ENCODE assay signal across 9 mouse cellular contexts in genomic region chr7:70353151-70353550, GRCm38 (mm10). TPM values are rescaled to one million over a fixed set of nuclear protein-coding genes. Genes with fewer than 3 reads are reported as not detected.
DNase-seq lines count a peak whose midpoint lies in the region; ATAC-seq lines count a peak whose summit lies in the region.
"Had no signal": no experiment of that assay in that cellular context is flagged by ENCODE, and none has a peak within 500 bp of the region (broad histone marks: within the 10 kb centered on the region; RNA-seq: fewer than 3 reads in every experiment).

No protein-coding gene starts in this region.

- H3K4me3 ChIP-seq in hindbrain, embryonic 15.5 days = peak overlapping the region; percentile 63
- H3K4me3 ChIP-seq in liver, embryonic 15.5 days (replicated peaks) = no peak overlapping the region

- peaks cover 4% of the 10 kb centered on the region for H3K27me3 ChIP-seq in hindbrain, embryonic 15.5 days
- peaks cover 75% of the 10 kb centered on the region for H3K27me3 ChIP-seq in liver, embryonic 15.5 days

- 13% methylated on average over 4 of the region's 4 CpGs for WGBS in hindbrain, embryonic 15.5 days
- 18% methylated on average over 4 of the region's 4 CpGs for WGBS in liver, embryonic 15.5 days (ENCODE audit: insufficient replicate concordance)

- peak overlapping the region; percentile 40 for H3K9ac ChIP-seq in hindbrain, embryonic 15.5 days
- no peak overlapping the region for H3K9ac ChIP-seq in liver, embryonic 15.5 days

- H3K9me3 ChIP-seq in hindbrain, embryonic 15.5 days = no peaks in the 10 kb centered on the region
- no peaks in the 10 kb centered on the region for H3K9me3 ChIP-seq in liver, embryonic 15.5 days (replicated peaks)

- H3K4me2 ChIP-seq in hindbrain, embryonic 15.5 days = peak overlapping the region; percentile 75
- peak overlapping the region; percentile 20; the same call in 1 of the 2 replicates for H3K4me2 ChIP-seq in liver, embryonic 15.5 days

- no peaks in the 10 kb centered on the region for H3K36me3 ChIP-seq in hindbrain, embryonic 15.5 days
- no peaks in the 10 kb centered on the region for H3K36me3 ChIP-seq in liver, embryonic 15.5 days (replicated peaks)

- DNase-seq in adrenal gland, postnatal 10 days = peak; percentile 35
- no peak for DNase-seq in adrenal gland, postnatal 36 days
- DNase-seq in embryo, embryonic 10.5 days (ENCODE audit: low spot score) = peak; percentile 56
- no peak for DNase-seq in layer of hippocampus, postnatal 14 days (ENCODE audit: low spot score in 2 of 2)
- DNase-seq in spleen, postnatal 10 days (ENCODE audit: low spot score in 2 of 2) = no peak

- peak overlapping the region; percentile 91 for H3K27ac ChIP-seq in hindbrain, embryonic 15.5 days (replicated peaks)
- no peak overlapping the region for H3K27ac ChIP-seq in liver, embryonic 15.5 days (replicated peaks)

- peaks cover 38% of the 10 kb centered on the region for H3K4me1 ChIP-seq in hindbrain, embryonic 15.5 days (replicated peaks)
- peaks cover 9% of the 10 kb centered on the region; the same call in 1 of the 2 replicates for H3K4me1 ChIP-seq in liver, embryonic 15.5 days (replicated peaks)

- ATAC-seq in hindbrain, embryonic 15.5 days (ENCODE audit: low FRiP score, low read depth) = no peak
- no peak for ATAC-seq in liver, embryonic 15.5 days (ENCODE audit: insufficient read depth)
- ATAC-seq in activated CD4-positive, CD25-positive, alpha-beta regulatory T cell, adult 4 months = no peak

RNA-seq across cellular contexts. Expression of gene Nr2f2, which starts 13.4 kb away (rescaled TPM):
- total RNA-seq in adrenal gland, postnatal 10 days (2021) = 10 to 100 TPM; 78.3 to 79.6 TPM
- total RNA-seq in adrenal gland, postnatal 36 days (2021) = 100 to 1,000 TPM in 1 of 2 experiments, 10 to 100 TPM in 1; 99.5 to 128 TPM
- polyA plus RNA-seq in hindbrain, embryonic 15.5 days (2015; fragmentation: Nextera tagmentation; extraction: Ambion mirVana) = 87.2 and 90.1 TPM in 2 replicates
- polyA plus RNA-seq in liver, embryonic 15.5 days (2015; fragmentation: Nextera tagmentation; extraction: Ambion mirVana) = 6.5 and 6.7 TPM in 2 replicates
- polyA plus RNA-seq in activated CD4-positive, CD25-positive, alpha-beta regulatory T cell, adult 4 months (2017; shearing (Covaris generic)) = not detected
- total RNA-seq in layer of hippocampus, postnatal 14 days (2021) = 10 to 100 TPM; 46.4 to 51.8 TPM
- total RNA-seq: monocyte, adult 5-6 weeks had no signal

Comparison
In these comparisons a context has a peak if more than half of its experiments do, and no peak if none do; other contexts are left out.
1. DNase-seq: peak in adrenal gland, postnatal 10 days (single experiment) and embryo, embryonic 10.5 days (single experiment); none in adrenal gland, postnatal 36 days (0 of 2), layer of hippocampus, postnatal 14 days (0 of 2) and spleen, postnatal 10 days (0 of 2).